Mouse (Mus musculus) embryonic fibroblast, embryonic 13.5 days (primary cell): ENCODE measurements around the gene Glipr2.

ENCODE experiments used
- CTCF ChIP-seq: IDR thresholded peaks from 2 replicates; pipeline ENCODE4 v1.5.1; 2011; ENCODE audit warnings: mild to moderate bottlenecking, control low read depth, low read length, moderate library complexity, borderline replicate concordance; ENCODE audit not compliant: insufficient read depth
- POLR2A ChIP-seq: IDR thresholded peaks from 2 replicates; pipeline ENCODE4 v1.6.1; 2011; ENCODE audit warnings: low read depth, mild to moderate bottlenecking, control low read depth, low read length, moderate library complexity

GRCm38 (mm10) chr4:43941315-43941714 is 15.9 kb upstream of the Glipr2 start:
- TF ChIP-seq CTCF, result no peak
- TF ChIP-seq POLR2A, result no peak
